In genomic region chr4:102859259-102860194, GRCm38 (mm10) we compare ENCODE assay signal across 9 mouse cellular contexts.
DNase-seq lines count a peak whose midpoint lies in the region; TF ChIP-seq lines count a peak whose summit lies in the region.
"Had no signal": no experiment of that assay in that cellular context is flagged by ENCODE, and none has a peak within 500 bp of the region (broad histone marks: within the 10 kb centered on the region; RNA-seq: fewer than 3 reads in every experiment).

No protein-coding gene starts in this region.

- H3K9ac ChIP-seq in CH12.LX (ENCODE audit: insufficient read depth, low read depth): peak overlapping the region; percentile 99
- H3K9ac ChIP-seq: heart, embryonic 12.5 days had no signal

- dilution Hi-C loops in CH12.LX (cut with MboI; ENCODE audit: extremely low pct_ligation_motif_present, extremely low pct_unique_long_range_greater_than_20kb, low sequenced_read_pairs): no loop called here

- H3K4me3 ChIP-seq in CH12.LX (replicated peaks in 1 of 3; ENCODE audit: low read depth in 2 of 3, low read length in 2 of 3, poor library complexity in 1 of 3): peak overlapping the region; percentile 72 to 87 (median 81)
- H3K4me3 ChIP-seq: heart, embryonic 12.5 days had no signal

- no peaks in the 10 kb centered on the region for H3K27me3 ChIP-seq in CH12.LX (replicated peaks)
- H3K27me3 ChIP-seq: heart, embryonic 12.5 days had no signal

- H3K4me1 ChIP-seq in CH12.LX (ENCODE audit: control insufficient read depth in 1 of 2, insufficient read depth in 2 of 2): peaks cover 8 to 43% of the 10 kb centered on the region in 2 experiments
- H3K4me1 ChIP-seq: heart, embryonic 12.5 days had no signal

- no peaks in the 10 kb centered on the region for H3K9me3 ChIP-seq in CH12.LX (replicated peaks; ENCODE audit: low read length)
- H3K9me3 ChIP-seq: heart, embryonic 12.5 days had no signal

- peaks cover 43% of the 10 kb centered on the region for H3K79me2 ChIP-seq in CH12.LX (replicated peaks; ENCODE audit: control insufficient read depth, extremely low read depth, insufficient read depth, poor library complexity, severe bottlenecking)

- H3K36me3 ChIP-seq in CH12.LX (replicated peaks in 1 of 2; ENCODE audit: control insufficient read depth in 1 of 2, insufficient read depth in 1 of 2, low read length in 1 of 2): peaks cover 0 to 2% of the 10 kb centered on the region in 2 experiments
- H3K36me3 ChIP-seq: heart, embryonic 12.5 days had no signal

- peak overlapping the region; percentile 93 for H3K27ac ChIP-seq in CH12.LX (ENCODE audit: insufficient read depth, low read depth)

- DNase-seq in kidney, adult 18-20 months: peak; percentile 14
- DNase-seq in kidney, postnatal 14 days: no peak
- peak; percentile 98 for DNase-seq in CH12.LX (ENCODE audit: extremely low read depth)
- peak; percentile 24 for DNase-seq in adrenal gland, postnatal 25 days
- DNase-seq in retina, embryonic 14.5 days (ENCODE audit: low spot score): peak; percentile 34
- no peak for DNase-seq in urinary bladder, postnatal 36 days (ENCODE audit: low spot score in 2 of 2)
- no peak for DNase-seq in spleen, postnatal 4 days (ENCODE audit: low spot score in 2 of 2)
- no peak for DNase-seq in frontal cortex, postnatal 10 days (ENCODE audit: low spot score in 2 of 2)

- peak; percentile 55 to 71 for TF ChIP-seq CTCF in CH12.LX (conservative IDR thresholded peaks at IDR 0.05 in 1 of 2, IDR thresholded peaks at IDR 0.05 in 1 of 2; ENCODE audit: low read depth in 2 of 2, low read length in 2 of 2)

- H3K4me2 ChIP-seq in CH12.LX (ENCODE audit: insufficient read depth, low read depth, poor library complexity, severe bottlenecking): peak overlapping the region; percentile 48
- H3K4me2 ChIP-seq: heart, embryonic 12.5 days had no signal

- TF ChIP-seq RAD21 in CH12.LX (IDR thresholded peaks at IDR 0.05; ENCODE audit: low read depth, low read length): peak; percentile 34

- in situ Hi-C loops in CH12.LX (cut with MboI; ENCODE audit: low pct_ligation_motif_present, low pct_unique_long_range_greater_than_20kb, low sequenced_read_pairs): loop anchor here (10.0 kb wide), 1 partner anchor 95 kb away; no protein-coding TSS in a partner anchor

- peak; percentile 72 for TF ChIP-seq EP300 in CH12.LX (IDR thresholded peaks at IDR 0.05; ENCODE audit: low read length)

- TF ChIP-seq POLR2A in CH12.LX (IDR thresholded peaks at IDR 0.05; ENCODE audit: low read depth, low read length): peak; percentile 80

TF ChIP-seq in CH12.LX, 34 proteins besides CTCF, POLR2A, EP300 and RAD21:
- TF ChIP-seq ELF1 (IDR thresholded peaks at IDR 0.05; ENCODE audit: low read depth, low read length): peak; percentile 51; the same call in 1 of the 2 replicates
- TF ChIP-seq BHLHE40 (IDR thresholded peaks at IDR 0.05; ENCODE audit: low read depth, low read length): peak; percentile 9; the same call in 1 of the 2 replicates
- TF ChIP-seq E2F4 (IDR thresholded peaks at IDR 0.05; ENCODE audit: insufficient replicate concordance, low read depth, low read length): 0 out of 2 replicates have a peak, but pooled peaks have one; percentile 12
- TF ChIP-seq RCOR1 (conservative IDR thresholded peaks at IDR 0.05; ENCODE audit: low read depth, low read length): 0 out of 2 replicates have a peak, but pooled peaks have one; percentile 59
- TF ChIP-seq MYC (IDR thresholded peaks at IDR 0.05; ENCODE audit: low read depth, low read length): peak; percentile 9; the same call in 1 of the 2 replicates
- TF ChIP-seq SIN3A (IDR thresholded peaks at IDR 0.05; ENCODE audit: low read length): peak; percentile 45
- no peak for TF ChIP-seq USF2 (conservative IDR thresholded peaks at IDR 0.05; ENCODE audit: low read depth, low read length)
- TF ChIP-seq NRF1 (IDR thresholded peaks at IDR 0.05; ENCODE audit: low read depth, low read length): no peak
- peak; percentile 12; the same call in 1 of the 2 replicates for TF ChIP-seq CHD1 (IDR thresholded peaks at IDR 0.05; ENCODE audit: low read depth, low read length)
- no peak for TF ChIP-seq GABPA (IDR thresholded peaks at IDR 0.05; ENCODE audit: insufficient replicate concordance, low read depth, low read length)
- no peak; the same call in 1 of the 2 replicates for TF ChIP-seq JUN (IDR thresholded peaks at IDR 0.05; ENCODE audit: insufficient read depth, low read depth, low read length)
- no peak; the same call in none of the 2 replicates for TF ChIP-seq MAX (IDR thresholded peaks at IDR 0.05; ENCODE audit: low read length)
- peak; percentile 56 for TF ChIP-seq IRF4 (IDR thresholded peaks at IDR 0.05; ENCODE audit: low read depth, low read length)
- peak; percentile 68; the same call in 1 of the 2 replicates for TF ChIP-seq POLR2AphosphoS2 (IDR thresholded peaks at IDR 0.05; ENCODE audit: low read depth, low read length)
- TF ChIP-seq MAFK (IDR thresholded peaks at IDR 0.05; ENCODE audit: insufficient replicate concordance, low read length): no peak
- peak; percentile 69 for TF ChIP-seq HCFC1 (IDR thresholded peaks at IDR 0.05; ENCODE audit: low read depth, low read length)
- TF ChIP-seq PAX5 (IDR thresholded peaks at IDR 0.05; ENCODE audit: low read length): no peak
- TF ChIP-seq TCF12 (IDR thresholded peaks at IDR 0.05; ENCODE audit: low read depth, low read length): peak; percentile 37; the same call in 1 of the 2 replicates
- TF ChIP-seq CHD2 (IDR thresholded peaks at IDR 0.05; ENCODE audit: low read length): peak; percentile 10; the same call in 1 of the 2 replicates
- no peak for TF ChIP-seq ZKSCAN1 (IDR thresholded peaks at IDR 0.05; ENCODE audit: borderline replicate concordance, low read depth, low read length)
- TF ChIP-seq TBP (conservative IDR thresholded peaks at IDR 0.05; ENCODE audit: low read depth, low read length): peak; percentile 95
- no peak for TF ChIP-seq ZC3H11A (IDR thresholded peaks at IDR 0.05; ENCODE audit: low read depth, low read length)
- 0 out of 2 replicates have a peak, but pooled peaks have one; percentile 25 for TF ChIP-seq MAZ (IDR thresholded peaks at IDR 0.05; ENCODE audit: low read depth, low read length)
- peak; percentile 47; the same call in 1 of the 2 replicates for TF ChIP-seq JUND (conservative IDR thresholded peaks at IDR 0.05; ENCODE audit: low read depth, low read length)
- TF ChIP-seq USF1 (IDR thresholded peaks at IDR 0.05; ENCODE audit: low read depth, low read length): no peak
- no peak; the same call in none of the 2 replicates for TF ChIP-seq MXI1 (IDR thresholded peaks at IDR 0.05; ENCODE audit: low read depth, low read length)
- peak; percentile 66 for TF ChIP-seq SMC3 (IDR thresholded peaks at IDR 0.05; ENCODE audit: low read depth, low read length)
- no peak for TF ChIP-seq UBTF (IDR thresholded peaks at IDR 0.05; ENCODE audit: low read depth, low read length)
- TF ChIP-seq MEF2A (IDR thresholded peaks at IDR 0.05; ENCODE audit: borderline replicate concordance, low read depth, low read length): peak; percentile 26; the same call in 1 of the 2 replicates
- no peak for TF ChIP-seq ZNF384 (IDR thresholded peaks at IDR 0.05; ENCODE audit: low read depth, low read length)
- 0 out of 2 replicates have a peak, but pooled peaks have one; percentile 37 for TF ChIP-seq KAT2A (IDR thresholded peaks at IDR 0.05; ENCODE audit: insufficient replicate concordance, low read length)
- TF ChIP-seq ETS1 (conservative IDR thresholded peaks at IDR 0.05; ENCODE audit: low read depth, low read length): peak; percentile 50; the same call in 1 of the 2 replicates
- TF ChIP-seq ZMIZ1 (IDR thresholded peaks at IDR 0.05; ENCODE audit: low read depth, low read length): peak; percentile 81; the same call in 1 of the 2 replicates
- TF ChIP-seq NELFE (IDR thresholded peaks at IDR 0.05; ENCODE audit: low read depth, low read length): peak; percentile 73

Comparison
In these comparisons a context has a peak if more than half of its experiments do, and no peak if none do; other contexts are left out.
1. DNase-seq: peak in kidney, adult 18-20 months (single experiment), CH12.LX (single experiment), adrenal gland, postnatal 25 days (single experiment) and retina, embryonic 14.5 days (single experiment); none in kidney, postnatal 14 days (single experiment), urinary bladder, postnatal 36 days (0 of 2), spleen, postnatal 4 days (0 of 2) and frontal cortex, postnatal 10 days (0 of 2).